ENCODE assay signal across 7 mouse cellular contexts in the genomic region with DNA sequence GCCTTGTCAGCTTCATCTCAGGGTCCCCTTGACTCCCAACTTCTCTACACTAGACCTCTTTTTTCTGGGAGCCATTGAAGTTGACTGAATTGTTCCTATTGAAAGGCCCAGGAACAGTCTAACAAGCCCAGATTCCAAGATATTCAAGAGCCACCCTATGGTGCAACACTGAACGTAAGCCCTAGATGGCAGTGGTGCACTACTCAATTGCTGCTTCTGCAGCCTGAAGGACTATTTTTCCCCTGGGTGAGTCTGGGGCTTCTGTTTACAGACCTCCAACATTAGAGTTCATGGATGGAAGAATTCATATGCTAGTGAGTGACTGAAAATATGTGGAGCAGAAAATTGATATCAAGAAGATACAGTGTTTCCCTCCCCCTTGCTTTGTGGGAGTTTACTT.
A peak's percentile ranks its signal among the peaks of the same experiment; 100 is the strongest.
DNase-seq lines count a peak whose midpoint lies in the region; TF ChIP-seq lines count a peak whose summit lies in the region.
"Not testable (repeated sequence)": the region's sequence is repeated elsewhere in the genome, so short reads cannot be mapped to it uniquely, and the experiment has no call there.

No protein-coding gene starts in this region.

- WGBS in kidney, adult 2 months: 88% methylated on average over 1 of the region's 1 CpGs

- TF ChIP-seq POLR2A in kidney, adult 2 months (IDR thresholded peaks at IDR 0.05; ENCODE audit: low read depth, low read length): not testable (repeated sequence)

- H3K36me3 ChIP-seq in kidney, adult 2 months (ENCODE audit: control insufficient read depth, insufficient read depth, low read length): not testable (repeated sequence)

- not testable (repeated sequence) for H3K4me3 ChIP-seq in kidney, adult 2 months (ENCODE audit: insufficient read depth, low read depth, low read length)

- peak; percentile 24 for DNase-seq in adrenal gland, postnatal 14 days
- DNase-seq in cerebellum, postnatal 14 days: peak; percentile 64 to 67
- peak; percentile 3 for DNase-seq in gastrocnemius, postnatal 14 days
- peak; percentile 21 for DNase-seq in kidney, adult 2 months
- DNase-seq in layer of hippocampus, adult 9-10 months (ENCODE audit: low spot score): peak; percentile 1
- DNase-seq in left cerebral cortex, postnatal 4 days: peak; percentile 18
- peak; percentile 3 for DNase-seq in right cerebral cortex, adult 18-20 months

- H3K27ac ChIP-seq in kidney, adult 2 months (ENCODE audit: insufficient read depth, low read depth, low read length): not testable (repeated sequence)

- H3K4me1 ChIP-seq in kidney, adult 2 months (ENCODE audit: control insufficient read depth, insufficient read depth, low read length): not testable (repeated sequence)

- intact Hi-C loops in gastrocnemius, postnatal 14 days (cut with DNase I; ENCODE audit: low total_unique reads); left cerebral cortex, postnatal 4 days (cut with DNase I): not testable (repeated sequence)

- not testable (repeated sequence) for H3K27me3 ChIP-seq in kidney, adult 2 months (replicated peaks; ENCODE audit: control insufficient read depth, insufficient read depth, low read length)

- TF ChIP-seq CTCF in kidney, adult 2 months (conservative IDR thresholded peaks at IDR 0.05; ENCODE audit: insufficient read depth, insufficient read length, low read depth, low read length): not testable (repeated sequence)

Comparison
In these comparisons a context has a peak if more than half of its experiments do, and no peak if none do; other contexts are left out.
1. DNase-seq: peak in every context shown above with its lines; median percentile 66 in cerebellum, postnatal 14 days; 24 in adrenal gland, postnatal 14 days; 21 in kidney, adult 2 months; 18 in left cerebral cortex, postnatal 4 days; 3 in gastrocnemius, postnatal 14 days; 3 in right cerebral cortex, adult 18-20 months; 1 in layer of hippocampus, adult 9-10 months.